Comparison of ENCODE assay signal across 16 mouse cellular contexts in the genomic region with DNA sequence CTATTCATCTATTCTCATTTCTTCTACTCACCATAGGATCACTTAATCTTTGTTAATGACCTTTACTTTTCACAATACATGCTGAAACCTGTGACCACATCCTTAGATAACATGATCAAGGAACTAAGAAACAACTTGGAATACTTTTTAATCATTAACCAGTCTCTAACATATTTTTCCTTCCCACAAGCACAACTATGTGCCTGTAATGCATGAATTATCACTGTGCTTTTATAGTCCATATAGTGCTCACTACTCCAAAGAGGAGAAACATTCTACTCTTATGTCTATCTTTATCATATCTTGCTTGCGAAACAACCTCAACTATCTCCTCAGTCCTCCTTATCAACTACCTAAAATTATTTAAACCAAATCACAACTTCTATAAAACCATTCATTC.
"Had no signal": no experiment of that assay in that cellular context is flagged by ENCODE, and none has a peak within 500 bp of the region (broad histone marks: within the 10 kb centered on the region; RNA-seq: fewer than 3 reads in every experiment).

No protein-coding gene starts in this region.

- H3K4me1 ChIP-seq: lung, embryonic 15.5 days; megakaryocyte, embryonic 14.5 days; midbrain, embryonic 13.5 days; midbrain, embryonic 15.5 days; neural tube, embryonic 12.5 days had no signal

- H3K9me3 ChIP-seq: lung, embryonic 15.5 days; megakaryocyte, embryonic 14.5 days; midbrain, embryonic 13.5 days; midbrain, embryonic 15.5 days; neural tube, embryonic 12.5 days had no signal

- H3K36me3 ChIP-seq: lung, embryonic 15.5 days; midbrain, embryonic 13.5 days; midbrain, embryonic 15.5 days; neural tube, embryonic 12.5 days had no signal

- DNase-seq: liver, postnatal 0 days; lung, adult 2 months; lung, postnatal 14 days; lung, postnatal 36 days; right cerebral cortex, postnatal 14 days; thymus, adult 2 months; thymus, postnatal 25 days; thymus, postnatal 4 days had no signal

- H3K9ac ChIP-seq: liver, postnatal 0 days; lung, embryonic 15.5 days; midbrain, embryonic 13.5 days; midbrain, embryonic 15.5 days; neural tube, embryonic 12.5 days had no signal

- H3K4me3 ChIP-seq: lung, embryonic 15.5 days; megakaryocyte, embryonic 14.5 days; midbrain, embryonic 13.5 days; midbrain, embryonic 15.5 days; neural tube, embryonic 12.5 days had no signal

- H3K27me3 ChIP-seq: lung, embryonic 15.5 days; megakaryocyte, embryonic 14.5 days; midbrain, embryonic 13.5 days; midbrain, embryonic 15.5 days; neural tube, embryonic 12.5 days had no signal

- H3K27ac ChIP-seq: lung, embryonic 15.5 days; macrophage; midbrain, embryonic 13.5 days; midbrain, embryonic 15.5 days; neural tube, embryonic 12.5 days had no signal

- ATAC-seq: liver, postnatal 0 days; lung, postnatal 0 days; midbrain, embryonic 13.5 days; midbrain, embryonic 15.5 days had no signal

- H3K4me2 ChIP-seq: lung, embryonic 15.5 days; midbrain, embryonic 11.5 days; midbrain, embryonic 13.5 days; midbrain, embryonic 15.5 days; neural tube, embryonic 12.5 days had no signal
